ENCODE assay signal across 12 mouse cellular contexts in genomic region chr3:41430191-41430590, GRCm38 (mm10).
A peak's percentile ranks its signal among the peaks of the same experiment; 100 is the strongest.
DNase-seq lines count a peak whose midpoint lies in the region; ATAC-seq lines count a peak whose summit lies in the region.
"Had no signal": no experiment of that assay in that cellular context is flagged by ENCODE, and none has a peak within 500 bp of the region (broad histone marks: within the 10 kb centered on the region; RNA-seq: fewer than 3 reads in every experiment).

No protein-coding gene starts in this region.

- no peak overlapping the region for H3K4me2 ChIP-seq in neural tube, embryonic 15.5 days
- H3K4me2 ChIP-seq: embryonic facial prominence, embryonic 12.5 days had no signal

- H3K36me3 ChIP-seq in embryonic facial prominence, embryonic 10.5 days (replicated peaks): no peaks in the 10 kb centered on the region
- H3K36me3 ChIP-seq in neural tube, embryonic 15.5 days: no peaks in the 10 kb centered on the region
- H3K36me3 ChIP-seq: embryonic facial prominence, embryonic 12.5 days had no signal

- peak; percentile 30 to 32 for DNase-seq in gastrocnemius, adult 8-10 months (ENCODE audit: low spot score in 2 of 2)
- DNase-seq in gastrocnemius, postnatal 10 days: no peak
- DNase-seq in 3134 (ENCODE audit: extremely low read depth, insufficient read length, low spot score): peak; percentile 55
- peak; percentile 24 for DNase-seq in embryonic facial prominence, embryonic 10.5 days (ENCODE audit: low spot score)
- peak; percentile 42 to 65 for DNase-seq in heart, postnatal 36 days
- no peak for DNase-seq in ovary, adult 18-20 months (ENCODE audit: low spot score)
- DNase-seq in frontal cortex, postnatal 25 days (ENCODE audit: low spot score in 2 of 2): no peak
- DNase-seq: right cerebral cortex, postnatal 4 days; thymus, adult 18-20 months had no signal

- 24% methylated on average over 3 of the region's 3 CpGs for WGBS in embryonic facial prominence, embryonic 10.5 days
- WGBS in neural tube, embryonic 15.5 days: 63% methylated on average over 3 of the region's 3 CpGs

- no peaks in the 10 kb centered on the region for H3K9me3 ChIP-seq in embryonic facial prominence, embryonic 10.5 days
- H3K9me3 ChIP-seq in neural tube, embryonic 15.5 days (replicated peaks): no peaks in the 10 kb centered on the region
- H3K9me3 ChIP-seq: embryonic facial prominence, embryonic 12.5 days had no signal

- intact Hi-C loops in heart, postnatal 36 days (cut with DNase I): no loop called here

- ATAC-seq in neural tube, embryonic 15.5 days (ENCODE audit: low FRiP score): no peak
- ATAC-seq: intestine, embryonic 16.5 days had no signal

- H3K27ac ChIP-seq in embryonic facial prominence, embryonic 10.5 days (replicated peaks): peak overlapping the region; percentile 51; the same call in 1 of the 2 replicates
- H3K27ac ChIP-seq in neural tube, embryonic 15.5 days (replicated peaks): no peak overlapping the region
- H3K27ac ChIP-seq: embryonic facial prominence, embryonic 12.5 days had no signal

- no peak overlapping the region for H3K9ac ChIP-seq in neural tube, embryonic 15.5 days (replicated peaks)
- H3K9ac ChIP-seq: embryonic facial prominence, embryonic 12.5 days had no signal

- no peaks in the 10 kb centered on the region for H3K27me3 ChIP-seq in embryonic facial prominence, embryonic 10.5 days (replicated peaks; ENCODE audit: low read depth, poor library complexity, severe bottlenecking)
- no peaks in the 10 kb centered on the region for H3K27me3 ChIP-seq in neural tube, embryonic 15.5 days (replicated peaks)
- H3K27me3 ChIP-seq: embryonic facial prominence, embryonic 12.5 days had no signal

- H3K4me1 ChIP-seq in embryonic facial prominence, embryonic 10.5 days: peaks cover 10% of the 10 kb centered on the region
- no peaks in the 10 kb centered on the region for H3K4me1 ChIP-seq in neural tube, embryonic 15.5 days

- no peak overlapping the region for H3K4me3 ChIP-seq in embryonic facial prominence, embryonic 10.5 days
- H3K4me3 ChIP-seq in neural tube, embryonic 15.5 days (replicated peaks): no peak overlapping the region
- H3K4me3 ChIP-seq: embryonic facial prominence, embryonic 12.5 days had no signal

Comparison
In these comparisons a context has a peak if more than half of its experiments do, and no peak if none do; other contexts are left out.
1. DNase-seq: peak in gastrocnemius, adult 8-10 months (2 of 2), 3134 (single experiment), embryonic facial prominence, embryonic 10.5 days (single experiment) and heart, postnatal 36 days (2 of 2); none in gastrocnemius, postnatal 10 days (single experiment), ovary, adult 18-20 months (single experiment) and frontal cortex, postnatal 25 days (0 of 2).